Mouse (Mus musculus) retina, embryonic 14.5 days (tissue): ENCODE data around the gene Cdk11b.
A peak's percentile ranks its signal among the peaks of the same experiment; 100 is the strongest.
"Not testable (repeated sequence)": the region's sequence is repeated elsewhere in the genome, so short reads cannot be mapped to it uniquely, and the experiment has no call there.

ENCODE experiments used
- DNase-seq: peaks from one replicate; pipeline ENCODE4 v3.0.0-alpha.2; 2015; ENCODE audit warnings: low spot score

Gene Cdk11b

GRCm38 (mm10) chr4:155668689-155669597 lies 44.3 kb downstream of the Cdk11b start, which contains the start of gene Mib2:
Mib2 (minus strand) TSS chr4:155669198.
- peak; percentile 99 for DNase-seq

- DNase-seq = no peak
Observed at GRCm38 (mm10) chr4:155669598-155670075, 45.0 kb downstream of the Cdk11b start.

- DNase-seq = not testable (repeated sequence)
Observed at GRCm38 (mm10) chr4:155670236-155670635, 45.6 kb downstream of the Cdk11b start.

- no peak for DNase-seq
Observed at GRCm38 (mm10) chr4:155672082-155672481, 47.4 kb downstream of the Cdk11b start.

- no peak for DNase-seq
Observed at GRCm38 (mm10) chr4:155675991-155676390, 51.3 kb downstream of the Cdk11b start.

- not testable (repeated sequence) for DNase-seq
Observed at GRCm38 (mm10) chr4:155683670-155684277, 59.1 kb downstream of the Cdk11b start.

GRCm38 (mm10) chr4:155687764-155688163 lies 63.1 kb downstream of the Cdk11b start:
- DNase-seq = not testable (repeated sequence)

- no peak for DNase-seq
Observed at GRCm38 (mm10) chr4:155690571-155691375, 66.1 kb downstream of the Cdk11b start.

GRCm38 (mm10) chr4:155692421-155692820 lies 67.8 kb downstream of the Cdk11b start:
- no peak for DNase-seq

- peak; percentile 72 for DNase-seq
Observed at GRCm38 (mm10) chr4:155694111-155694481, 69.4 kb downstream of the Cdk11b start, which contains the start of gene Fndc10. Fndc10 (plus strand) TSS chr4:155694342.

- peak; percentile 73 for DNase-seq
Observed at GRCm38 (mm10) chr4:155694482-155695401, 70.1 kb downstream of the Cdk11b start.

- DNase-seq = no peak
Observed at GRCm38 (mm10) chr4:155695531-155696062, 70.9 kb downstream of the Cdk11b start.

- DNase-seq = no peak
Observed at GRCm38 (mm10) chr4:155696261-155697255, 71.9 kb downstream of the Cdk11b start.
